ENCODE assay signal across 21 mouse cellular contexts in the genomic region with DNA sequence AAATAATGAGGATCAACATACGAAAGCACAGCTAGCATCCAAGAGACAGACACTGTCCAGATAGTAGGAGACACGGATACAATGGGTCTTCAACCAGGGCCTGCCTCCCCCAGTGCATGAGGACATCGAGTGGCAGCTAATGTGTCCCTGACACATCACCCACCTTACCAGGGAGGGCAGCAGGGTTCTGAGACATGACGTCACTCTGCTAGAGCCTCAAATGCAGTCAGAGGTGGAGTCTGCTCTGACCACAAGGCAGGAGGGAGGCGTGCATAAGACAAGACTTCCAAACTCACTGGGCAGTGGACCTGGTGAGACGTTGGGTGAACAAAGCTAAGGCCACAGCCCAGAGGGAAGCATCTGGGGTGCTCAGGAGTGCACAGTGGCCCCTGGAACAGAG.
A peak's percentile ranks its signal among the peaks of the same experiment; 100 is the strongest.
DNase-seq lines count a peak whose midpoint lies in the region; ATAC-seq and TF ChIP-seq lines count a peak whose summit lies in the region.
"Had no signal": no experiment of that assay in that cellular context is flagged by ENCODE, and none has a peak within 500 bp of the region (broad histone marks: within the 10 kb centered on the region; RNA-seq: fewer than 3 reads in every experiment).

No protein-coding gene starts in this region.

- H3K4me3 ChIP-seq in hindbrain, embryonic 13.5 days = no peak overlapping the region
- no peak overlapping the region for H3K4me3 ChIP-seq in hindbrain, postnatal 0 days (ENCODE audit: low read length)
- H3K4me3 ChIP-seq in midbrain, embryonic 14.5 days (replicated peaks; ENCODE audit: low read depth, low read length) = no peak overlapping the region
- H3K4me3 ChIP-seq in midbrain, embryonic 11.5 days (ENCODE audit: low read depth, low read length) = no peak overlapping the region
- H3K4me3 ChIP-seq in G1E (ENCODE audit: low read depth, low read length) = 0 out of 2 replicates have a peak overlapping the region, but pooled peaks have one; percentile 3
- H3K4me3 ChIP-seq: embryonic facial prominence, embryonic 10.5 days; forebrain, embryonic 13.5 days; heart, adult 2 months; heart, embryonic 12.5 days had no signal

- H3K4me2 ChIP-seq in hindbrain, embryonic 13.5 days = no peak overlapping the region
- no peak overlapping the region for H3K4me2 ChIP-seq in hindbrain, postnatal 0 days (ENCODE audit: low read depth, low read length)
- H3K4me2 ChIP-seq in midbrain, embryonic 14.5 days (ENCODE audit: low read length) = no peak overlapping the region
- no peak overlapping the region for H3K4me2 ChIP-seq in midbrain, embryonic 11.5 days
- H3K4me2 ChIP-seq: forebrain, embryonic 13.5 days; heart, embryonic 12.5 days had no signal

- peaks cover 52% of the 10 kb centered on the region for H3K4me1 ChIP-seq in hindbrain, embryonic 13.5 days (replicated peaks)
- H3K4me1 ChIP-seq in hindbrain, postnatal 0 days (ENCODE audit: insufficient read depth, low read length) = peaks cover 17% of the 10 kb centered on the region
- peaks cover 29% of the 10 kb centered on the region for H3K4me1 ChIP-seq in midbrain, embryonic 14.5 days (ENCODE audit: control insufficient read depth, insufficient read depth, low read length)
- peaks cover 7% of the 10 kb centered on the region for H3K4me1 ChIP-seq in midbrain, embryonic 11.5 days (ENCODE audit: control insufficient read depth, insufficient read depth, low read length)
- no peaks in the 10 kb centered on the region for H3K4me1 ChIP-seq in G1E (ENCODE audit: insufficient read depth, low read depth, low read length)

- TF ChIP-seq CTCF in hindbrain, postnatal 0 days (IDR thresholded peaks at IDR 0.05; ENCODE audit: low read depth) = no peak
- TF ChIP-seq CTCF in G1E (IDR thresholded peaks at IDR 0.05; ENCODE audit: low read depth, low read length) = no peak

- H3K27ac ChIP-seq in hindbrain, embryonic 13.5 days = peak overlapping the region; percentile 80
- no peak overlapping the region for H3K27ac ChIP-seq in hindbrain, postnatal 0 days
- peak overlapping the region; percentile 70; the same call in 1 of the 2 replicates for H3K27ac ChIP-seq in midbrain, embryonic 14.5 days (replicated peaks; ENCODE audit: low read depth, low read length)
- no peak overlapping the region for H3K27ac ChIP-seq in midbrain, embryonic 11.5 days (ENCODE audit: low read depth, low read length)
- H3K27ac ChIP-seq: embryonic facial prominence, embryonic 10.5 days; heart, adult 2 months had no signal

- WGBS in hindbrain, embryonic 13.5 days = 85% methylated on average over 6 of the region's 6 CpGs
- 74% methylated on average over 6 of the region's 6 CpGs for WGBS in hindbrain, postnatal 0 days
- WGBS in midbrain, embryonic 14.5 days = 80% methylated on average over 6 of the region's 6 CpGs
- 82% methylated on average over 6 of the region's 6 CpGs for WGBS in midbrain, embryonic 11.5 days

- H3K27me3 ChIP-seq in hindbrain, embryonic 13.5 days = no peaks in the 10 kb centered on the region
- H3K27me3 ChIP-seq in hindbrain, postnatal 0 days (ENCODE audit: insufficient read depth, low read length) = no peaks in the 10 kb centered on the region
- no peaks in the 10 kb centered on the region for H3K27me3 ChIP-seq in midbrain, embryonic 14.5 days (ENCODE audit: control insufficient read depth, insufficient read depth, low read length)
- H3K27me3 ChIP-seq in midbrain, embryonic 11.5 days (ENCODE audit: control insufficient read depth, insufficient read depth, low read length) = no peaks in the 10 kb centered on the region
- H3K27me3 ChIP-seq in G1E (ENCODE audit: insufficient read depth, low read length) = no peaks in the 10 kb centered on the region
- H3K27me3 ChIP-seq: forebrain, embryonic 13.5 days; heart, embryonic 12.5 days had no signal

- DNase-seq in hindbrain, postnatal 0 days (ENCODE audit: low spot score) = no peak
- no peak for DNase-seq in midbrain, embryonic 14.5 days
- DNase-seq in midbrain, embryonic 11.5 days (ENCODE audit: low spot score, missing footprints) = no peak
- DNase-seq in 416B (ENCODE audit: low read depth) = peak; percentile 54
- DNase-seq in G1E (ENCODE audit: low spot score) = no peak
- no peak for DNase-seq in layer of hippocampus, postnatal 36 days
- DNase-seq: adrenal gland, postnatal 14 days; cerebellum, adult 18-20 months; cerebellum, adult 9-11 months; cerebellum, postnatal 36 days; forebrain, postnatal 0 days; gastrocnemius, postnatal 14 days; heart, adult 2 months; heart, postnatal 36 days had no signal

- no peaks in the 10 kb centered on the region for H3K36me3 ChIP-seq in hindbrain, embryonic 13.5 days
- H3K36me3 ChIP-seq in hindbrain, postnatal 0 days (ENCODE audit: insufficient read depth, low read length) = no peaks in the 10 kb centered on the region
- H3K36me3 ChIP-seq in midbrain, embryonic 14.5 days (ENCODE audit: control insufficient read depth, insufficient read depth, low read length) = no peaks in the 10 kb centered on the region
- no peaks in the 10 kb centered on the region for H3K36me3 ChIP-seq in midbrain, embryonic 11.5 days (ENCODE audit: control insufficient read depth, insufficient read depth, low read length)
- no peaks in the 10 kb centered on the region for H3K36me3 ChIP-seq in G1E (replicated peaks)
- H3K36me3 ChIP-seq: heart, embryonic 12.5 days had no signal

- no peak for ATAC-seq in hindbrain, embryonic 13.5 days (ENCODE audit: low FRiP score)
- ATAC-seq in hindbrain, postnatal 0 days = no peak
- ATAC-seq in midbrain, embryonic 14.5 days (ENCODE audit: low FRiP score, low TSS enrichment) = no peak
- no peak for ATAC-seq in midbrain, embryonic 11.5 days (ENCODE audit: low FRiP score)
- no peak for ATAC-seq in G1E (ENCODE audit: extremely low read depth, insufficient number of reproducible peaks, low FRiP score, poor library complexity, severe bottlenecking)
- ATAC-seq: activated CD4-positive, CD25-positive, alpha-beta regulatory T cell, adult 4 months; intestine, embryonic 16.5 days; Patski had no signal

- H3K9me3 ChIP-seq in hindbrain, embryonic 13.5 days = no peaks in the 10 kb centered on the region
- H3K9me3 ChIP-seq in hindbrain, postnatal 0 days (ENCODE audit: low read length) = no peaks in the 10 kb centered on the region
- H3K9me3 ChIP-seq in midbrain, embryonic 14.5 days (ENCODE audit: control insufficient read depth, low read length) = no peaks in the 10 kb centered on the region
- H3K9me3 ChIP-seq in midbrain, embryonic 11.5 days (ENCODE audit: control insufficient read depth, low read length) = no peaks in the 10 kb centered on the region
- H3K9me3 ChIP-seq in G1E (replicated peaks) = peaks cover 92% of the 10 kb centered on the region
- H3K9me3 ChIP-seq: embryonic facial prominence, embryonic 10.5 days; forebrain, embryonic 13.5 days; heart, embryonic 12.5 days had no signal

- H3K9ac ChIP-seq in hindbrain, embryonic 13.5 days = no peak overlapping the region
- H3K9ac ChIP-seq in hindbrain, postnatal 0 days (replicated peaks; ENCODE audit: low read length) = no peak overlapping the region
- H3K9ac ChIP-seq in midbrain, embryonic 14.5 days (replicated peaks; ENCODE audit: low read length) = no peak overlapping the region
- no peak overlapping the region for H3K9ac ChIP-seq in midbrain, embryonic 11.5 days (ENCODE audit: low read length)
- H3K9ac ChIP-seq: forebrain, postnatal 0 days; heart, embryonic 12.5 days had no signal

Comparison
In these comparisons a context has a peak if more than half of its experiments do, and no peak if none do; other contexts are left out.
1. H3K27ac ChIP-seq: peak in hindbrain, embryonic 13.5 days (single experiment) and midbrain, embryonic 14.5 days (single experiment); none in hindbrain, postnatal 0 days (single experiment) and midbrain, embryonic 11.5 days (single experiment).